Mouse (Mus musculus) E14TG2a.4 (cell line): ENCODE data around the gene Tns4.

Experiments used
- CTCF ChIP-seq: conservative IDR thresholded peaks from 2 replicates; pipeline ENCODE4 v1.5.1; 2014; ENCODE audit warnings: low read length
- NANOG ChIP-seq: IDR thresholded peaks from 2 replicates; pipeline ENCODE4 v1.6.1; 2014; ENCODE audit warnings: borderline replicate concordance, low read length, mixed read lengths
- POU5F1 ChIP-seq: IDR thresholded peaks from 2 replicates; pipeline ENCODE4 v1.6.1; 2014; ENCODE audit warnings: low read length, borderline replicate concordance

GRCm38 (mm10) chr11:99060435-99060834 is 28.7 kb downstream of the Tns4 start:
- TF ChIP-seq CTCF, result no peak
- TF ChIP-seq NANOG, result no peak
- no peak for TF ChIP-seq POU5F1
